Mouse (Mus musculus) lung, postnatal 0 days (tissue): ENCODE data around the gene Micu2. TPM values are rescaled to one million over a fixed set of nuclear protein-coding genes. Genes with fewer than 3 reads are reported as not detected.

Source experiments
- ATAC-seq: fragments of 200-750 bp; cut with Nextera tagmentation; 2 replicates; pipeline ENCODE4 v1.8.0; 2017; ENCODE audit warnings: moderate library complexity
- DNase-seq: peaks from one replicate; pipeline ENCODE4 v3.0.0-alpha.2; 2016; ENCODE audit warnings: low spot score
- H3K27ac ChIP-seq: fragments of 300-500 bp; sonication (generic); 2 replicates; pipeline ENCODE4 v1.5.1; 2014; ENCODE audit warnings: antibody characterized with exemption, mild to moderate bottlenecking, low read length, mixed read lengths
- H3K27me3 ChIP-seq: fragments of 300-500 bp; sonication (generic); replicated peaks from 2 replicates; pipeline ENCODE4 v1.6.1; 2014; ENCODE audit warnings: low read length, mixed read lengths; ENCODE audit not compliant: insufficient read depth
- H3K36me3 ChIP-seq: fragments of 300-500 bp; sonication (generic); 2 replicates; pipeline ENCODE4 v1.6.1; 2014; ENCODE audit warnings: low read length, mixed read lengths; ENCODE audit not compliant: insufficient read depth
- H3K4me1 ChIP-seq: fragments of 300-500 bp; sonication (generic); 2 replicates; pipeline ENCODE4 v1.6.1; 2014; ENCODE audit warnings: antibody characterized with exemption, low read depth, low read length, mixed read lengths; ENCODE audit not compliant: insufficient read depth
- H3K4me2 ChIP-seq: fragments of 300-500 bp; sonication (generic); replicated peaks from 2 replicates; pipeline ENCODE4 v1.6.1; 2014; ENCODE audit warnings: low read depth, mild to moderate bottlenecking, low read length, moderate library complexity, mixed read lengths
- H3K4me3 ChIP-seq: fragments of 300-500 bp; sonication (generic); 2 replicates; pipeline ENCODE4 v1.5.1; 2014; ENCODE audit warnings: low read depth, low read length
- H3K9ac ChIP-seq: fragments of 300-500 bp; sonication (generic); replicated peaks from 2 replicates; pipeline ENCODE4 v1.6.1; 2014; ENCODE audit warnings: low read depth, mild to moderate bottlenecking
- H3K9me3 ChIP-seq: fragments of 300-500 bp; sonication (generic); 2 replicates; pipeline ENCODE4 v1.6.1; 2016; ENCODE audit warnings: low read length, mixed read lengths
- CTCF ChIP-seq: IDR thresholded peaks from 2 replicates; pipeline ENCODE4 v1.5.1; 2016; ENCODE audit warnings: antibody characterized with exemption, mild to moderate bottlenecking
- EP300 ChIP-seq: IDR thresholded peaks from 2 replicates; pipeline ENCODE4 v1.6.1; 2016; ENCODE audit warnings: antibody characterized with exemption, mild to moderate bottlenecking, control low read depth
- WGBS: fragments of 180-500 bp; shearing (Covaris S2); extraction: QIAGEN DNeasy Blood & Tissue Kit; methylation state at CpG from one replicate; pipeline ENCODE4 v1.1.7; 2014; 5-methylcytosine and 5-hydroxymethylcytosine counted together
- polyA plus RNA-seq: library from polyadenylated mRNA; unstranded; fragments of >200 nt; fragmentation: Nextera tagmentation; extraction: Ambion mirVana; gene quantifications from 2 replicates; pipeline ENCODE4 v1.2.1, GENCODE M21; 2015

The Micu2 gene
- polyA plus RNA-seq, 1 experiment from 2014 or later: 46.2 TPM

DNA sequence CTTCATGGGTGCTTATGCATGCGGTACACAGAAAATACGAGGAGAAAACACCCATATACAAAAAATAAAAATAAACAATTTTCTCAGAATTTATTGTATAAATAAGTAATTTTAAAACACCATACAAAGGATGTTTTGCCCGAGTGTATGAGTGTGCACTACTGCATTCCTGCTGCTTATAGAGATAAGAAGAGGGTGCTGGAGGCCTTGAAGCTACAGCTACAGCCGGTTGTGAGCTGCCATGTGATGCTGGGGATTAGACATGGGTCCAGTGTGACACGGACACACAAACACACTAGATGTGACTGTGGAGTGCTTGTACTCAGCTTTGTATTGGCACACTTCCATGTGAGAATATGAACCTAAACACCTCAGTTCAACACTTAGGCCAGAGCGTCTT, 61.8 kb downstream of the Micu2 start:
- Histone ChIP-seq H3K4me1 (no peaks in the 10 kb centered on the region), H3K4me3 (no peak overlapping the region), H3K27me3 (no peaks in the 10 kb centered on the region), H3K36me3 (peaks cover 6% of the 10 kb centered on the region; the same call in 1 of the 2 replicates), H3K27ac (no peak overlapping the region), H3K9me3 (no peaks in the 10 kb centered on the region), H3K9ac (no peak overlapping the region), H3K4me2 (no peak overlapping the region)
- DNase-seq (no peak), ATAC-seq (no peak)
- 68% methylated on average over 6 of the region's 6 CpGs for WGBS
- TF ChIP-seq CTCF (no peak), EP300 (no peak)

- ATAC-seq: no peak
- Histone ChIP-seq H3K27me3 (no peaks in the 10 kb centered on the region), H3K36me3 (0 out of 2 replicates have a peak, but pooled peaks cover 4% of the 10 kb centered on the region), H3K27ac (no peak overlapping the region), H3K9ac (no peak overlapping the region), H3K9me3 (no peaks in the 10 kb centered on the region), H3K4me3 (no peak overlapping the region), H3K4me2 (no peak overlapping the region), H3K4me1 (no peaks in the 10 kb centered on the region)
- WGBS: 92% methylated on average over 13 of the region's 13 CpGs
- TF ChIP-seq EP300 (no peak), CTCF (no peak)
- DNase-seq: no peak
These were observed 64.4 kb downstream of the Micu2 start for GRCm38 (mm10) chr14:57934666-57935065.

- no peak for ATAC-seq
- no peak overlapping the region for H3K27ac ChIP-seq
- no peaks in the 10 kb centered on the region for H3K9me3 ChIP-seq
- H3K36me3 ChIP-seq: 0 out of 2 replicates have a peak, but pooled peaks cover 4% of the 10 kb centered on the region
- no peak overlapping the region for H3K4me3 ChIP-seq
- TF ChIP-seq EP300: no peak
- no peak for TF ChIP-seq CTCF
- DNase-seq: no peak
- H3K4me2 ChIP-seq: no peak overlapping the region
- no peaks in the 10 kb centered on the region for H3K27me3 ChIP-seq
- H3K9ac ChIP-seq: no peak overlapping the region
- H3K4me1 ChIP-seq: no peaks in the 10 kb centered on the region
- 64% methylated on average over 7 of the region's 7 CpGs for WGBS
These were observed 65.5 kb downstream of the Micu2 start for GRCm38 (mm10) chr14:57933608-57934007.

- Histone ChIP-seq H3K27me3 (no peaks in the 10 kb centered on the region), H3K9me3 (no peaks in the 10 kb centered on the region), H3K36me3 (0 out of 2 replicates have a peak, but pooled peaks cover 4% of the 10 kb centered on the region), H3K9ac (no peak overlapping the region), H3K4me3 (no peak overlapping the region), H3K4me1 (no peaks in the 10 kb centered on the region), H3K4me2 (no peak overlapping the region), H3K27ac (no peak overlapping the region)
- 59% methylated on average over 4 of the region's 7 CpGs for WGBS
- ATAC-seq (no peak), DNase-seq (no peak)
- no peak for TF ChIP-seq EP300
- TF ChIP-seq CTCF: no peak
These were observed 66.1 kb downstream of the Micu2 start for GRCm38 (mm10) chr14:57932881-57933443.

- no peaks in the 10 kb centered on the region for H3K27me3 ChIP-seq
- DNase-seq (no peak), ATAC-seq (peak; percentile 59)
- H3K4me1 ChIP-seq: no peaks in the 10 kb centered on the region
- H3K9me3 ChIP-seq: no peaks in the 10 kb centered on the region
- TF ChIP-seq CTCF: no peak
- TF ChIP-seq EP300: no peak
- no peak overlapping the region for H3K4me2 ChIP-seq
- H3K27ac ChIP-seq: peak overlapping the region; percentile 20; the same call in 1 of the 2 replicates
- no peak overlapping the region for H3K9ac ChIP-seq
- H3K36me3 ChIP-seq: peaks cover 14% of the 10 kb centered on the region; the same call in 1 of the 2 replicates
- 57% methylated on average over 10 of the region's 10 CpGs for WGBS
- H3K4me3 ChIP-seq: no peak overlapping the region
These were observed 77.5 kb downstream of the Micu2 start for GRCm38 (mm10) chr14:57921428-57922131.

GRCm38 (mm10) chr14:57920568-57921310, 78.3 kb downstream of the Micu2 start:
- 69% methylated on average over 18 of the region's 18 CpGs for WGBS
- Histone ChIP-seq H3K4me3 (no peak overlapping the region), H3K9me3 (no peaks in the 10 kb centered on the region), H3K27me3 (no peaks in the 10 kb centered on the region), H3K36me3 (peaks cover 15% of the 10 kb centered on the region; the same call in 1 of the 2 replicates), H3K27ac (peak overlapping the region; percentile 20; the same call in 1 of the 2 replicates), H3K4me2 (no peak overlapping the region), H3K9ac (no peak overlapping the region), H3K4me1 (no peaks in the 10 kb centered on the region)
- DNase-seq (no peak), ATAC-seq (no peak)
- TF ChIP-seq EP300: no peak
- no peak for TF ChIP-seq CTCF
